Mouse (Mus musculus): ENCODE data around the gene Dnajc10. TPM values are rescaled to one million over a fixed set of nuclear protein-coding genes. Genes with fewer than 3 reads are reported as not detected.

Gene Dnajc10
- total RNA-seq (2015) (93.4 and 97.0 TPM in 2 replicates), total RNA-seq (2017) (115 and 117 TPM in 2 replicates)

GRCm38 (mm10) chr2:80315242-80316161 lies at the start of gene Dnajc10:
Gene Dnajc10, plus strand, starts transcription at chr2:80315466.
- ATAC-seq (ENCODE audit: poor library complexity, severe bottlenecking) = peak; percentile 88

GRCm38 (mm10) chr2:80266894-80267293 lies 48.4 kb upstream of the Dnajc10 start:
- peak; percentile 99 for ATAC-seq (ENCODE audit: poor library complexity, severe bottlenecking)

- peak; percentile 52 for ATAC-seq (ENCODE audit: poor library complexity, severe bottlenecking)
Observed at GRCm38 (mm10) chr2:80268053-80268452, 47.2 kb upstream of the Dnajc10 start.

- no peak for ATAC-seq (ENCODE audit: poor library complexity, severe bottlenecking)
Observed at GRCm38 (mm10) chr2:80271431-80271830, 43.8 kb upstream of the Dnajc10 start.

- ATAC-seq (ENCODE audit: poor library complexity, severe bottlenecking) = peak; percentile 69
Observed at GRCm38 (mm10) chr2:80273038-80273437, 42.2 kb upstream of the Dnajc10 start.

- ATAC-seq (ENCODE audit: poor library complexity, severe bottlenecking) = 0 out of 2 replicates have a peak, but pooled peaks have one; percentile 16
Observed at GRCm38 (mm10) chr2:80273763-80274162, 41.5 kb upstream of the Dnajc10 start.

- ATAC-seq (ENCODE audit: poor library complexity, severe bottlenecking) = peak; percentile 70
Observed at GRCm38 (mm10) chr2:80275136-80275535, 40.1 kb upstream of the Dnajc10 start.

GRCm38 (mm10) chr2:80282214-80282613 lies 33.1 kb upstream of the Dnajc10 start:
- no peak for ATAC-seq (ENCODE audit: poor library complexity, severe bottlenecking)

- ATAC-seq (ENCODE audit: poor library complexity, severe bottlenecking) = no peak
Observed at GRCm38 (mm10) chr2:80286397-80286796, 28.9 kb upstream of the Dnajc10 start.

GRCm38 (mm10) chr2:80292172-80292571 lies 23.1 kb upstream of the Dnajc10 start, which contains the start of gene Prdx6b:
Gene Prdx6b, plus strand, starts transcription at chr2:80292472.
- no peak for ATAC-seq (ENCODE audit: poor library complexity, severe bottlenecking)

GRCm38 (mm10) chr2:80298334-80298733 lies 16.9 kb upstream of the Dnajc10 start:
- ATAC-seq (ENCODE audit: poor library complexity, severe bottlenecking) = peak; percentile 91

GRCm38 (mm10) chr2:80300806-80301205 lies 14.5 kb upstream of the Dnajc10 start:
- ATAC-seq (ENCODE audit: poor library complexity, severe bottlenecking) = peak; percentile 23; the same call in 1 of the 2 replicates

- peak; percentile 73 for ATAC-seq (ENCODE audit: poor library complexity, severe bottlenecking)
Observed at GRCm38 (mm10) chr2:80303957-80304356, 11.3 kb upstream of the Dnajc10 start.

GRCm38 (mm10) chr2:80307701-80308100 lies 7.6 kb upstream of the Dnajc10 start:
- ATAC-seq (ENCODE audit: poor library complexity, severe bottlenecking) = no peak

- ATAC-seq (ENCODE audit: poor library complexity, severe bottlenecking) = no peak
Observed at GRCm38 (mm10) chr2:80309775-80310174, 5.5 kb upstream of the Dnajc10 start.

GRCm38 (mm10) chr2:80310772-80311171 lies 4.5 kb upstream of the Dnajc10 start:
- ATAC-seq (ENCODE audit: poor library complexity, severe bottlenecking) = no peak

GRCm38 (mm10) chr2:80311350-80311749 lies 3.9 kb upstream of the Dnajc10 start:
- ATAC-seq (ENCODE audit: poor library complexity, severe bottlenecking) = no peak

- no peak for ATAC-seq (ENCODE audit: poor library complexity, severe bottlenecking)
Observed at GRCm38 (mm10) chr2:80314201-80314600, 1.1 kb upstream of the Dnajc10 start.

GRCm38 (mm10) chr2:80314854-80315241 lies 418 bp upstream of the Dnajc10 start:
- peak; percentile 60 for ATAC-seq (ENCODE audit: poor library complexity, severe bottlenecking)

- ATAC-seq (ENCODE audit: poor library complexity, severe bottlenecking) = peak; percentile 52
Observed at GRCm38 (mm10) chr2:80322878-80323277, 7.6 kb downstream of the Dnajc10 start.

GRCm38 (mm10) chr2:80325779-80326178 lies 10.5 kb downstream of the Dnajc10 start:
- ATAC-seq (ENCODE audit: poor library complexity, severe bottlenecking) = no peak

GRCm38 (mm10) chr2:80327272-80327671 lies 12.0 kb downstream of the Dnajc10 start:
- peak; percentile 35; the same call in 1 of the 2 replicates for ATAC-seq (ENCODE audit: poor library complexity, severe bottlenecking)

Measured in megakaryocyte, adult 5-6 weeks (primary cell).